Mouse (Mus musculus): ENCODE measurements at regions not wholly inside any gene's neighbourhood (a gene's known extent, or its start where the extent isn't known, plus 50 kb on each side); places are given as distances from the start of the nearest gene placed in this dataset.
A peak's percentile ranks its signal among the peaks of the same experiment; 100 is the strongest.

- DNase-seq (ENCODE audit: low spot score), result no peak
- H3K27ac ChIP-seq (ENCODE audit: low read depth, low read length), result no peak overlapping the region
- H3K4me3 ChIP-seq (ENCODE audit: low read depth, low read length), result no peak overlapping the region
- H3K36me3 ChIP-seq (ENCODE audit: control insufficient read depth, insufficient read depth, low read length), result no peaks in the 10 kb centered on the region
- no peaks in the 10 kb centered on the region for H3K27me3 ChIP-seq (ENCODE audit: control insufficient read depth, insufficient read depth, low read length)
- H3K4me2 ChIP-seq (replicated peaks; ENCODE audit: low read depth, low read length), result no peak overlapping the region
- no peaks in the 10 kb centered on the region; the same call in 1 of the 2 replicates for H3K4me1 ChIP-seq (replicated peaks; ENCODE audit: control insufficient read depth, insufficient read depth, low read length)
- 68% methylated on average over 5 of the region's 5 CpGs for WGBS
- no peak for ATAC-seq (ENCODE audit: low FRiP score)
- no peak overlapping the region for H3K9ac ChIP-seq (ENCODE audit: low read depth, low read length)
- no peaks in the 10 kb centered on the region for H3K9me3 ChIP-seq (ENCODE audit: control insufficient read depth, low read length)
These were observed 134.9 kb downstream of the Cartpt start for GRCm38 (mm10) chr13:99765965-99766364.

- no peaks in the 10 kb centered on the region for H3K9me3 ChIP-seq (ENCODE audit: control insufficient read depth, low read length)
- H3K9ac ChIP-seq (ENCODE audit: low read depth, low read length), result no peak overlapping the region
- H3K36me3 ChIP-seq (ENCODE audit: control insufficient read depth, insufficient read depth, low read length), result no peaks in the 10 kb centered on the region
- WGBS, result 84% methylated on average over 3 of the region's 3 CpGs
- H3K4me3 ChIP-seq (ENCODE audit: low read depth, low read length), result no peak overlapping the region
- ATAC-seq (ENCODE audit: low FRiP score), result no peak
- no peak overlapping the region for H3K4me2 ChIP-seq (replicated peaks; ENCODE audit: low read depth, low read length)
- DNase-seq (ENCODE audit: low spot score), result no peak
- H3K4me1 ChIP-seq (replicated peaks; ENCODE audit: control insufficient read depth, insufficient read depth, low read length), result no peaks in the 10 kb centered on the region; the same call in 1 of the 2 replicates
- H3K27ac ChIP-seq (ENCODE audit: low read depth, low read length), result no peak overlapping the region
- H3K27me3 ChIP-seq (ENCODE audit: control insufficient read depth, insufficient read depth, low read length), result no peaks in the 10 kb centered on the region
These were observed 136.1 kb downstream of the Cartpt start for GRCm38 (mm10) chr13:99764764-99765163.

- Histone ChIP-seq H3K27me3 (ENCODE audit: control insufficient read depth, insufficient read depth, low read length) (no peaks in the 10 kb centered on the region), H3K36me3 (ENCODE audit: control insufficient read depth, insufficient read depth, low read length) (no peaks in the 10 kb centered on the region), H3K4me2 (replicated peaks; ENCODE audit: low read depth, low read length) (no peak overlapping the region), H3K27ac (ENCODE audit: low read depth, low read length) (no peak overlapping the region), H3K4me3 (ENCODE audit: low read depth, low read length) (no peak overlapping the region), H3K4me1 (replicated peaks; ENCODE audit: control insufficient read depth, insufficient read depth, low read length) (no peaks in the 10 kb centered on the region; the same call in 1 of the 2 replicates), H3K9me3 (ENCODE audit: control insufficient read depth, low read length) (no peaks in the 10 kb centered on the region), H3K9ac (ENCODE audit: low read depth, low read length) (no peak overlapping the region)
- ATAC-seq (ENCODE audit: low FRiP score) (no peak), DNase-seq (ENCODE audit: low spot score) (no peak)
- 62% methylated on average over 6 of the region's 6 CpGs for WGBS
These were observed 136.7 kb downstream of the Cartpt start for GRCm38 (mm10) chr13:99764097-99764714.

GRCm38 (mm10) chr13:99761843-99762242 is 139.0 kb downstream of the Cartpt start:
- DNase-seq (ENCODE audit: low spot score) (no peak), ATAC-seq (ENCODE audit: low FRiP score) (no peak)
- Histone ChIP-seq H3K4me1 (replicated peaks; ENCODE audit: control insufficient read depth, insufficient read depth, low read length) (no peaks in the 10 kb centered on the region; the same call in 1 of the 2 replicates), H3K27me3 (ENCODE audit: control insufficient read depth, insufficient read depth, low read length) (no peaks in the 10 kb centered on the region), H3K36me3 (ENCODE audit: control insufficient read depth, insufficient read depth, low read length) (no peaks in the 10 kb centered on the region), H3K4me2 (replicated peaks; ENCODE audit: low read depth, low read length) (no peak overlapping the region), H3K9ac (ENCODE audit: low read depth, low read length) (no peak overlapping the region), H3K27ac (ENCODE audit: low read depth, low read length) (no peak overlapping the region), H3K4me3 (ENCODE audit: low read depth, low read length) (no peak overlapping the region), H3K9me3 (ENCODE audit: control insufficient read depth, low read length) (no peaks in the 10 kb centered on the region)
- WGBS, result 74% methylated on average over 9 of the region's 9 CpGs

GRCm38 (mm10) chr13:99761423-99761822 is 139.5 kb downstream of the Cartpt start:
- H3K9ac ChIP-seq (ENCODE audit: low read depth, low read length), result no peak overlapping the region
- no peak overlapping the region for H3K27ac ChIP-seq (ENCODE audit: low read depth, low read length)
- no peak overlapping the region for H3K4me2 ChIP-seq (replicated peaks; ENCODE audit: low read depth, low read length)
- H3K4me3 ChIP-seq (ENCODE audit: low read depth, low read length), result no peak overlapping the region
- H3K4me1 ChIP-seq (replicated peaks; ENCODE audit: control insufficient read depth, insufficient read depth, low read length), result no peaks in the 10 kb centered on the region; the same call in 1 of the 2 replicates
- no peaks in the 10 kb centered on the region for H3K36me3 ChIP-seq (ENCODE audit: control insufficient read depth, insufficient read depth, low read length)
- DNase-seq (ENCODE audit: low spot score) (no peak), ATAC-seq (ENCODE audit: low FRiP score) (no peak)
- WGBS, result 71% methylated on average over 4 of the region's 4 CpGs
- H3K27me3 ChIP-seq (ENCODE audit: control insufficient read depth, insufficient read depth, low read length), result no peaks in the 10 kb centered on the region
- H3K9me3 ChIP-seq (ENCODE audit: control insufficient read depth, low read length), result no peaks in the 10 kb centered on the region

GRCm38 (mm10) chr13:99760646-99761045 is 140.2 kb downstream of the Cartpt start:
- Histone ChIP-seq H3K9me3 (ENCODE audit: control insufficient read depth, low read length) (no peaks in the 10 kb centered on the region), H3K36me3 (ENCODE audit: control insufficient read depth, insufficient read depth, low read length) (no peaks in the 10 kb centered on the region), H3K9ac (ENCODE audit: low read depth, low read length) (no peak overlapping the region), H3K27ac (ENCODE audit: low read depth, low read length) (no peak overlapping the region), H3K4me1 (replicated peaks; ENCODE audit: control insufficient read depth, insufficient read depth, low read length) (no peaks in the 10 kb centered on the region; the same call in 1 of the 2 replicates), H3K4me2 (replicated peaks; ENCODE audit: low read depth, low read length) (no peak overlapping the region), H3K4me3 (ENCODE audit: low read depth, low read length) (no peak overlapping the region), H3K27me3 (ENCODE audit: control insufficient read depth, insufficient read depth, low read length) (no peaks in the 10 kb centered on the region)
- WGBS, result 83% methylated on average over 4 of the region's 4 CpGs
- DNase-seq (ENCODE audit: low spot score) (no peak), ATAC-seq (ENCODE audit: low FRiP score) (no peak)

GRCm38 (mm10) chr13:99759256-99760044 is 141.4 kb downstream of the Cartpt start:
- no peak for DNase-seq (ENCODE audit: low spot score)

GRCm38 (mm10) chr13:99754701-99755100 is 146.2 kb downstream of the Cartpt start:
- ATAC-seq (ENCODE audit: low FRiP score), result no peak
- no peak overlapping the region for H3K27ac ChIP-seq (ENCODE audit: low read depth, low read length)
- no peak overlapping the region for H3K4me2 ChIP-seq (replicated peaks; ENCODE audit: low read depth, low read length)
- 91% methylated on average over 5 of the region's 5 CpGs for WGBS
- H3K27me3 ChIP-seq (ENCODE audit: control insufficient read depth, insufficient read depth, low read length), result no peaks in the 10 kb centered on the region
- H3K9me3 ChIP-seq (ENCODE audit: control insufficient read depth, low read length), result no peaks in the 10 kb centered on the region
- no peak overlapping the region for H3K9ac ChIP-seq (ENCODE audit: low read depth, low read length)
- DNase-seq (ENCODE audit: low spot score), result no peak
- no peak overlapping the region for H3K4me3 ChIP-seq (ENCODE audit: low read depth, low read length)
- no peaks in the 10 kb centered on the region for H3K4me1 ChIP-seq (replicated peaks; ENCODE audit: control insufficient read depth, insufficient read depth, low read length)
- H3K36me3 ChIP-seq (ENCODE audit: control insufficient read depth, insufficient read depth, low read length), result no peaks in the 10 kb centered on the region

More at GRCm38 (mm10) chr13:99759256-99760044, 141.4 kb downstream of the Cartpt start:
- WGBS, result 76% methylated on average over 10 of the region's 10 CpGs
- ATAC-seq (ENCODE audit: low FRiP score), result 0 out of 2 replicates have a peak, but pooled peaks have one; percentile 33
- no peak overlapping the region for H3K27ac ChIP-seq (ENCODE audit: low read depth, low read length)
- no peak overlapping the region for H3K9ac ChIP-seq (ENCODE audit: low read depth, low read length)
- H3K4me1 ChIP-seq (replicated peaks; ENCODE audit: control insufficient read depth, insufficient read depth, low read length), result no peaks in the 10 kb centered on the region; the same call in 1 of the 2 replicates
- H3K4me2 ChIP-seq (replicated peaks; ENCODE audit: low read depth, low read length), result no peak overlapping the region
- no peak overlapping the region for H3K4me3 ChIP-seq (ENCODE audit: low read depth, low read length)
- H3K9me3 ChIP-seq (ENCODE audit: control insufficient read depth, low read length), result no peaks in the 10 kb centered on the region
- H3K36me3 ChIP-seq (ENCODE audit: control insufficient read depth, insufficient read depth, low read length), result no peaks in the 10 kb centered on the region
- H3K27me3 ChIP-seq (ENCODE audit: control insufficient read depth, insufficient read depth, low read length), result no peaks in the 10 kb centered on the region

- Histone ChIP-seq H3K9ac (ENCODE audit: low read depth, low read length) (no peak overlapping the region), H3K36me3 (ENCODE audit: control insufficient read depth, insufficient read depth, low read length) (no peaks in the 10 kb centered on the region), H3K4me1 (replicated peaks; ENCODE audit: control insufficient read depth, insufficient read depth, low read length) (no peaks in the 10 kb centered on the region), H3K9me3 (ENCODE audit: control insufficient read depth, low read length) (no peaks in the 10 kb centered on the region), H3K4me3 (ENCODE audit: low read depth, low read length) (no peak overlapping the region), H3K4me2 (replicated peaks; ENCODE audit: low read depth, low read length) (no peak overlapping the region), H3K27ac (ENCODE audit: low read depth, low read length) (no peak overlapping the region), H3K27me3 (ENCODE audit: control insufficient read depth, insufficient read depth, low read length) (no peaks in the 10 kb centered on the region)
- no peak for ATAC-seq (ENCODE audit: low FRiP score)
- no peak for DNase-seq (ENCODE audit: low spot score)
- WGBS, result 62% methylated on average over 5 of the region's 5 CpGs
These were observed 146.6 kb downstream of the Cartpt start for GRCm38 (mm10) chr13:99754251-99754652.
